Mouse (Mus musculus) bone marrow, adult 2 months (tissue): ENCODE measurements around the gene Manf.

Experiments
- CTCF ChIP-seq: fragments of 200-500 bp; IDR thresholded peaks from 2 replicates; pipeline ENCODE4 v1.5.1; 2011; ENCODE audit warnings: low read length, control low read depth; ENCODE audit not compliant: control insufficient read depth, insufficient read depth
- POLR2A ChIP-seq: fragments of 200-500 bp; IDR thresholded peaks from 2 replicates; pipeline ENCODE4 v1.6.1; 2011; ENCODE audit warnings: low read depth, mild to moderate bottlenecking, control low read depth, low read length, borderline replicate concordance; ENCODE audit not compliant: control insufficient read depth

GRCm38 (mm10) chr9:106890496-106891240 lies 1.1 kb downstream of the Manf start:
- TF ChIP-seq CTCF (no peak), POLR2A (no peak)
